Mouse (Mus musculus) heart, postnatal 0 days (tissue): ENCODE measurements around the gene Rpl23a. TPM values are rescaled to one million over a fixed set of nuclear protein-coding genes. Genes with fewer than 3 reads are reported as not detected.

Source experiments
- ATAC-seq: fragments of 200-750 bp; cut with Nextera tagmentation; 2 replicates; pipeline ENCODE4 v1.8.0; 2017; ENCODE audit warnings: low read depth, moderate number of reproducible peaks, moderate library complexity; ENCODE audit not compliant: insufficient read depth
- DNase-seq: peaks from one replicate; pipeline ENCODE4 v3.0.0-alpha.2; 2016; ENCODE audit warnings: low spot score
- H3K27ac ChIP-seq: fragments of 300-500 bp; sonication (generic); 2 replicates; pipeline ENCODE4 v1.5.1; 2014; ENCODE audit warnings: low read depth, mild to moderate bottlenecking
- H3K27me3 ChIP-seq: fragments of 300-500 bp; sonication (generic); 2 replicates; pipeline ENCODE4 v1.6.1; 2014; ENCODE audit warnings: low read length, mixed read lengths; ENCODE audit not compliant: control insufficient read depth, insufficient read depth
- H3K36me3 ChIP-seq: fragments of 300-500 bp; sonication (generic); replicated peaks from 2 replicates; pipeline ENCODE4 v1.6.1; 2014; ENCODE audit warnings: low read length, mixed read lengths; ENCODE audit not compliant: control insufficient read depth, insufficient read depth
- H3K4me1 ChIP-seq: fragments of 300-500 bp; sonication (generic); 2 replicates; pipeline ENCODE4 v1.6.1; 2014; ENCODE audit warnings: antibody characterized with exemption; ENCODE audit not compliant: control insufficient read depth, insufficient read depth
- H3K4me2 ChIP-seq: fragments of 300-500 bp; sonication (generic); 2 replicates; pipeline ENCODE4 v1.6.1; 2014; ENCODE audit warnings: low read depth, mild to moderate bottlenecking, low read length, moderate library complexity
- H3K4me3 ChIP-seq: fragments of 300-500 bp; sonication (generic); 2 replicates; pipeline ENCODE4 v1.5.1; 2014; ENCODE audit warnings: low read depth, low read length
- H3K9ac ChIP-seq: fragments of 300-500 bp; sonication (generic); replicated peaks from 2 replicates; pipeline ENCODE4 v1.6.1; 2014; ENCODE audit warnings: low read depth, low read length, mixed read lengths
- H3K9me3 ChIP-seq: fragments of 300-500 bp; sonication (generic); replicated peaks from 2 replicates; pipeline ENCODE4 v1.6.1; 2016; ENCODE audit warnings: low read length; ENCODE audit not compliant: control insufficient read depth
- CTCF ChIP-seq: IDR thresholded peaks from 2 replicates; pipeline ENCODE4 v1.5.1; 2016; ENCODE audit warnings: antibody characterized with exemption, control low read depth, low read depth
- EP300 ChIP-seq: IDR thresholded peaks from 2 replicates; pipeline ENCODE4 v1.6.1; 2016; ENCODE audit warnings: antibody characterized with exemption, low read depth
- WGBS: fragments of 180-500 bp; shearing (Covaris S2); extraction: QIAGEN DNeasy Blood & Tissue Kit; methylation state at CpG from one replicate; pipeline ENCODE4 v1.1.7; 2014; 5-methylcytosine and 5-hydroxymethylcytosine counted together
- polyA plus RNA-seq: library from polyadenylated mRNA; unstranded; fragments of >200 nt; fragmentation: Nextera tagmentation; extraction: Ambion mirVana; gene quantifications from 2 replicates; pipeline ENCODE4 v1.2.1, GENCODE M21; 2015
- total RNA-seq: library from RNA; depleted of rRNA; stranded (reverse); fragments of >200 nt; gene quantifications from 2 replicates; pipeline ENCODE4 v1.2.3, GENCODE M21; 2014; ENCODE audit warnings: low replicate concordance; rRNA removed

Rpl23a gene
- total RNA-seq (473 and 508 TPM in 2 replicates), polyA plus RNA-seq (719 and 776 TPM in 2 replicates)

- Histone ChIP-seq H3K27me3 (no peaks in the 10 kb centered on the region), H3K27ac (peak within 1 kb of the TSS; percentile 90), H3K9ac (peak within 1 kb of the TSS; percentile 84), H3K4me3 (peak within 1 kb of the TSS; percentile 94), H3K36me3 (peaks cover 29% of the 10 kb centered on the region), H3K4me2 (peak within 1 kb of the TSS; percentile 83), H3K9me3 (no peaks in the 10 kb centered on the region), H3K4me1 (peaks cover 12% of the 10 kb centered on the region)
- DNase-seq: peak; percentile 99
- peak; percentile 29 for TF ChIP-seq CTCF
- peak; percentile 84 for TF ChIP-seq EP300
- ATAC-seq: peak; percentile 88
- whole genome bisulfite sequencing: 1% methylated on average over 38 of the region's 38 CpGs
Measured at GRCm38 (mm10) chr11:78182961-78183844, at the start of gene Rpl23a. Rpl23a (minus strand) TSS chr11:78183584.

- Histone ChIP-seq H3K9me3 (no peaks in the 10 kb centered on the region), H3K4me3 (no peak overlapping the region), H3K27ac (no peak overlapping the region), H3K27me3 (no peaks in the 10 kb centered on the region), H3K36me3 (peaks cover 77% of the 10 kb centered on the region), H3K4me2 (no peak overlapping the region), H3K4me1 (no peaks in the 10 kb centered on the region), H3K9ac (no peak overlapping the region)
- WGBS: 82% methylated on average over 6 of the region's 6 CpGs
- TF ChIP-seq EP300 (no peak), CTCF (no peak)
- DNase-seq (no peak), ATAC-seq (no peak)
Measured at GRCm38 (mm10) chr11:78231518-78231917, 48.1 kb upstream of the Rpl23a start.

- TF ChIP-seq EP300: no peak
- TF ChIP-seq CTCF: no peak
- no peak overlapping the region for H3K27ac ChIP-seq
- H3K4me2 ChIP-seq: no peak overlapping the region
- H3K4me1 ChIP-seq: no peaks in the 10 kb centered on the region
- WGBS: 84% methylated on average over 4 of the region's 4 CpGs
- H3K9me3 ChIP-seq: no peaks in the 10 kb centered on the region
- H3K9ac ChIP-seq: no peak overlapping the region
- peaks cover 98% of the 10 kb centered on the region for H3K36me3 ChIP-seq
- no peak for DNase-seq
- no peak overlapping the region for H3K4me3 ChIP-seq
- ATAC-seq: no peak
- H3K27me3 ChIP-seq: no peaks in the 10 kb centered on the region
Measured at GRCm38 (mm10) chr11:78223586-78223985, 40.2 kb upstream of the Rpl23a start.

GRCm38 (mm10) chr11:78215709-78216317, 32.4 kb upstream of the Rpl23a start:
- Histone ChIP-seq H3K4me2 (no peak overlapping the region), H3K4me1 (no peaks in the 10 kb centered on the region), H3K9me3 (no peaks in the 10 kb centered on the region), H3K9ac (no peak overlapping the region), H3K27me3 (no peaks in the 10 kb centered on the region), H3K36me3 (peaks cover 95% of the 10 kb centered on the region), H3K27ac (no peak overlapping the region), H3K4me3 (no peak overlapping the region)
- WGBS: 82% methylated on average over 11 of the region's 11 CpGs
- no peak for TF ChIP-seq CTCF
- TF ChIP-seq EP300: no peak
- ATAC-seq: no peak
- DNase-seq: no peak

- H3K27me3 ChIP-seq: no peaks in the 10 kb centered on the region
- 89% methylated on average over 14 of the region's 14 CpGs for WGBS
- ATAC-seq (no peak), DNase-seq (no peak)
- TF ChIP-seq EP300 (no peak), CTCF (no peak)
- H3K9me3 ChIP-seq: no peaks in the 10 kb centered on the region
- H3K4me2 ChIP-seq: no peak overlapping the region
- no peak overlapping the region for H3K9ac ChIP-seq
- no peaks in the 10 kb centered on the region for H3K4me1 ChIP-seq
- H3K4me3 ChIP-seq: no peak overlapping the region
- H3K36me3 ChIP-seq: peaks cover 96% of the 10 kb centered on the region
- no peak overlapping the region for H3K27ac ChIP-seq
Measured at GRCm38 (mm10) chr11:78213086-78213817, 29.9 kb upstream of the Rpl23a start.
